Mouse (Mus musculus) lung, postnatal 0 days (tissue): ENCODE measurements around the gene Gabrb1.
A peak's percentile ranks its signal among the peaks of the same experiment; 100 is the strongest.

Source experiments
- CTCF ChIP-seq: IDR thresholded peaks from 2 replicates; pipeline ENCODE4 v1.5.1; 2016; ENCODE audit warnings: antibody characterized with exemption, mild to moderate bottlenecking
- EP300 ChIP-seq: IDR thresholded peaks from 2 replicates; pipeline ENCODE4 v1.6.1; 2016; ENCODE audit warnings: antibody characterized with exemption, mild to moderate bottlenecking, control low read depth

- no peak for TF ChIP-seq EP300
- peak; percentile 78 for TF ChIP-seq CTCF
These were observed 514.8 kb downstream of the Gabrb1 start for GRCm38 (mm10) chr5:72172675-72173074.
